Mouse (Mus musculus) midbrain, embryonic 12.5 days (tissue): ENCODE measurements around the gene Gkap1. TPM values are rescaled to one million over a fixed set of nuclear protein-coding genes. Genes with fewer than 3 reads are reported as not detected.

Experiments
- ATAC-seq: fragments of 200-750 bp; cut with Nextera tagmentation; 2 replicates; pipeline ENCODE4 v1.8.0; 2017; ENCODE audit warnings: low read depth, moderate TSS enrichment, moderate library complexity; ENCODE audit not compliant: low FRiP score
- H3K27ac ChIP-seq: fragments of 300-500 bp; sonication (generic); replicated peaks from 2 replicates; pipeline ENCODE4 v1.5.1; 2016; ENCODE audit warnings: mild to moderate bottlenecking
- H3K27me3 ChIP-seq: fragments of 300-500 bp; sonication (generic); 2 replicates; pipeline ENCODE4 v1.6.1; 2016; ENCODE audit warnings: mild to moderate bottlenecking
- H3K36me3 ChIP-seq: fragments of 300-500 bp; sonication (generic); 2 replicates; pipeline ENCODE4 v1.6.1; 2016
- H3K4me1 ChIP-seq: fragments of 300-500 bp; sonication (generic); 2 replicates; pipeline ENCODE4 v1.6.1; 2016
- H3K4me2 ChIP-seq: fragments of 300-500 bp; sonication (generic); replicated peaks from 2 replicates; pipeline ENCODE4 v1.6.1; 2016; ENCODE audit warnings: mild to moderate bottlenecking, moderate library complexity
- H3K4me3 ChIP-seq: fragments of 300-500 bp; sonication (generic); 2 replicates; pipeline ENCODE4 v1.5.1; 2016; ENCODE audit warnings: mild to moderate bottlenecking
- H3K9ac ChIP-seq: fragments of 300-500 bp; sonication (generic); replicated peaks from 2 replicates; pipeline ENCODE4 v1.6.1; 2016; ENCODE audit warnings: mild to moderate bottlenecking, moderate library complexity
- H3K9me3 ChIP-seq: fragments of 300-500 bp; sonication (generic); 2 replicates; pipeline ENCODE4 v1.6.1; 2016; ENCODE audit warnings: mild to moderate bottlenecking
- WGBS: fragments of 180-500 bp; shearing (Covaris S2); methylation state at CpG from one replicate; pipeline ENCODE4 v1.1.7; 2016; 5-methylcytosine and 5-hydroxymethylcytosine counted together
- polyA plus RNA-seq: library from polyadenylated mRNA; unstranded; fragments of >200 nt; fragmentation: Nextera tagmentation; extraction: Ambion mirVana; gene quantifications from 2 replicates; pipeline ENCODE4 v1.2.1, GENCODE M21; 2016

Gkap1 gene
- polyA plus RNA-seq, 1 experiment from 2014 or later, result 36.2 TPM

DNA sequence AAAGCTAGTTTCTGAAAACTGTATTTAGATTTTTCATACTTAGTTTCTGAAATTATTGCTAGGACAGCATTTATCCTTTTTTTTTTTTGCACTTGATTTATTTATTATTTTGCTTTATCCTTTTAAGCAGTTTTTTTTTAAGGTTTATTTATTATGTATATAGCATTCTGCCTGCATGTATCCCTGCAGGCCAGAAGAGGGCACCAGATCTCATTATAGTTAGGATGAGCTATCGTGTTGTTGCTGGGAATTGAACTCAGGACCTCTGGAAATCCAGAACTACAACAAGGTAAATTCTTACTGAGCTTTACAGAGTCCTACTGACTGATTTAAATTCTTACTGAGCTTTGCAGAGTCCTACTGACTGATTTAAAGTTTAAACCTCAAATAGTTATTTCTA lies 22.2 kb downstream of the Gkap1 start:
- 95% methylated on average over 1 of the region's 1 CpGs for WGBS
- no peaks in the 10 kb centered on the region for H3K4me1 ChIP-seq
- H3K4me3 ChIP-seq, result no peak overlapping the region
- no peak for ATAC-seq
- H3K36me3 ChIP-seq, result peaks cover 36% of the 10 kb centered on the region
- no peak overlapping the region for H3K9ac ChIP-seq
- H3K27me3 ChIP-seq, result no peaks in the 10 kb centered on the region
- no peak overlapping the region for H3K27ac ChIP-seq
- no peak overlapping the region for H3K4me2 ChIP-seq
- H3K9me3 ChIP-seq, result no peaks in the 10 kb centered on the region

DNA sequence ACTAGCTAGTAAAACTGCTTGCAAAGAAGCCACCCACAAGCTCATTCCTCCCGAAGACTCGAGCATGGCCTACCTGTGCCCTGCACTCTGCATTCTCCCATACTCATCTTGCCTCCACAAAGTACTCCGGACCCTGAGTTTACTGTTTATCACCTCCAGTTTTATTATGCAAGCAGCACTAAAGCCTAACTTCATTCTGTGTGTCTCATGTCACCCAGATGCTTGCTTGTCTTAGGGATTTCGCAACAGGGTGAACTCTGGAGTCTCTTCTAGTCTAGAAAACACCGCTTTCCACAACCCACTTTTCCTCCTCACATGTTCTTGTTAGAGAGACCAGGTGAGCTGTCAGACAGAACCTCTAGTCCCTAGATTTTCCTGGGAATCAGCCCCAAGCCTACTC lies 26.5 kb downstream of the Gkap1 start:
- H3K27me3 ChIP-seq, result no peaks in the 10 kb centered on the region
- peaks cover 23% of the 10 kb centered on the region for H3K36me3 ChIP-seq
- H3K9ac ChIP-seq, result no peak overlapping the region
- H3K4me1 ChIP-seq, result no peaks in the 10 kb centered on the region
- H3K4me3 ChIP-seq, result no peak overlapping the region
- H3K9me3 ChIP-seq, result no peaks in the 10 kb centered on the region
- H3K4me2 ChIP-seq, result no peak overlapping the region
- H3K27ac ChIP-seq, result no peak overlapping the region
- no peak for ATAC-seq
- 93% methylated on average over 5 of the region's 5 CpGs for WGBS

DNA sequence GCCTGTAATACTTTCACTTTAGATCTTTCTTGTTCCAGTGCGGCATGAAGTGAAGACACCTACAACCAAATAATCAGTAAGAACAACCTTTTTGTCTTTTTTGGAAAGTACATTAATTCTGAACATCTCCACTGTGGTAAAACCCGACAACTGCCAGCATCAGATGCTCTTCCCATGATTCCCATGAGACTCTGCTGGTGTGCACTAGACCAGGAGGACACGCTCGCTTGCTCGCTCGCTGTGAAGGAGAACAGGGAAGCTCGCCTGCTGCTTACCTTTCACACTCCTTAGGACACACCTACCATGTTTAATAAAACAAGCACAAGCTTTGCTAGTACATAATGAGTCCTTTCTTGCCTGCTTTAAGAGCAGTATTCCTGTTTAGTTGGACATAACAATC lies 39.0 kb downstream of the Gkap1 start:
- no peak for ATAC-seq
- no peak overlapping the region for H3K4me2 ChIP-seq
- no peak overlapping the region for H3K9ac ChIP-seq
- H3K9me3 ChIP-seq, result no peaks in the 10 kb centered on the region
- no peak overlapping the region for H3K4me3 ChIP-seq
- WGBS, result 90% methylated on average over 7 of the region's 7 CpGs
- no peaks in the 10 kb centered on the region for H3K27me3 ChIP-seq
- no peak overlapping the region for H3K27ac ChIP-seq
- H3K4me1 ChIP-seq, result no peaks in the 10 kb centered on the region
- H3K36me3 ChIP-seq, result peaks cover 15% of the 10 kb centered on the region

DNA sequence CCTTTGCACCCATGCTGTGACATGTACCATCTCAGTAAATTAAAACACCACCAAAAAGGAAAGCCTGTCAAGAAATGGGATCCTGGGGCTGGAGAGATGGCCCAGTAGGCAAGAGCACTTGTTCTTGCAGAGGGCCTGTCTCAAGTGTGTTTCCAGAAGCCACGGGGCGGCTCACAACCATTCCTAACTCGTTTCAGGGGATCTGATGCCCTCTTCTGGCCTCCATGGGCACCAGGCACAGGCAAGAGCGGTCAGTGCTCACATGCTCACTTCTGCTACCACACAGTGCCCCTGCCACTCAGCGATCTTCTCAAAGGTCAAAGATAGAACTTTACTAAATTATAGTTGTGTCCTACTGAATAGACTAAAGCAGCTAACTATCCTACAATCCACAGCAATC lies 42.9 kb downstream of the Gkap1 start:
- Histone ChIP-seq H3K4me2 (no peak overlapping the region), H3K9ac (no peak overlapping the region), H3K4me1 (no peaks in the 10 kb centered on the region), H3K27me3 (no peaks in the 10 kb centered on the region), H3K27ac (no peak overlapping the region), H3K4me3 (no peak overlapping the region), H3K36me3 (peaks cover 15% of the 10 kb centered on the region), H3K9me3 (no peaks in the 10 kb centered on the region)
- WGBS, result 47% methylated on average over 5 of the region's 5 CpGs
- no peak for ATAC-seq

DNA sequence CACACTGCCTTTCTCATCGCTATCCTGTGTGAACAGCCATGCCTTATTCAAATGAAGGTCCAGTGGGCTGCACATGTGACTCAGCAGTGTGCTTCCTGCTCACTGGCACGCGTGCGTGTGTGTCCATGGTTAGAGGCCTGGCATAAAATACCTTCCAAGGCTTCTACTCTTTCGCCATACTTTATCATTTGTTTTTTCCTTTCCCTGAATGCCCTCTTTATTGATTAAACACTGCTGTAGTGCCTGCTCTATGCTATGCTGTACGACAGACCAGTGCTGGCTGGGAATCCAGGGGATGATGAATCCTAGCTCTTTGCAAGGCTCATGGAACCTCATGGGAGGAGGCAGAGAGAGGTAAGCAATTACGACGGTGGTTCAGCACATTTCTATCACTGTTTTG lies 43.4 kb downstream of the Gkap1 start:
- ATAC-seq, result no peak
- Histone ChIP-seq H3K27me3 (no peaks in the 10 kb centered on the region), H3K9ac (no peak overlapping the region), H3K27ac (no peak overlapping the region), H3K9me3 (no peaks in the 10 kb centered on the region), H3K4me1 (no peaks in the 10 kb centered on the region), H3K4me2 (no peak overlapping the region), H3K4me3 (no peak overlapping the region), H3K36me3 (peaks cover 15% of the 10 kb centered on the region)
- 89% methylated on average over 8 of the region's 8 CpGs for WGBS

DNA sequence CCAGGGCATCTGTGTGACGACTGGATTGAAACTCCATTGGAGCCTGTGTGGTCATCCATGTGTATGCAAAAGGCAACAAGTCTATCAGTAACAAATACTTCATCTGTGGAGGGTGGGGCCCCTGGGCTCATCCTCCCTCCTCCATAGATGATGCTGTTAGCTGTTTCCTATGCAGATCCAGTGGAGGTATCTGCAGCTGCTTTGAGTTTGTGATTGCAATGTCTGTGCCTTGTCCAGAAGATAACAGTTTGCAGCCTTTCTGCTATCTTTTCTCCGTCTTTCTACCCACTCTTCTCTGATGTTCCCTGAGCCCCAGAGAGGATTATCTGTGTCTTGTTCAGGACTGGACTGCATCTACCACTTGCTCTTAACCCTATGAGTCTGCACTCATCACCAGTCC lies 46.9 kb downstream of the Gkap1 start:
- no peaks in the 10 kb centered on the region for H3K27me3 ChIP-seq
- no peak overlapping the region for H3K9ac ChIP-seq
- 86% methylated on average over 2 of the region's 2 CpGs for WGBS
- no peak for ATAC-seq
- H3K36me3 ChIP-seq, result 0 out of 2 replicates have a peak, but pooled peaks cover 5% of the 10 kb centered on the region
- 0 out of 2 replicates have a peak, but pooled peaks cover 4% of the 10 kb centered on the region for H3K9me3 ChIP-seq
- H3K4me2 ChIP-seq, result no peak overlapping the region
- no peak overlapping the region for H3K4me3 ChIP-seq
- H3K4me1 ChIP-seq, result no peaks in the 10 kb centered on the region
- H3K27ac ChIP-seq, result no peak overlapping the region

DNA sequence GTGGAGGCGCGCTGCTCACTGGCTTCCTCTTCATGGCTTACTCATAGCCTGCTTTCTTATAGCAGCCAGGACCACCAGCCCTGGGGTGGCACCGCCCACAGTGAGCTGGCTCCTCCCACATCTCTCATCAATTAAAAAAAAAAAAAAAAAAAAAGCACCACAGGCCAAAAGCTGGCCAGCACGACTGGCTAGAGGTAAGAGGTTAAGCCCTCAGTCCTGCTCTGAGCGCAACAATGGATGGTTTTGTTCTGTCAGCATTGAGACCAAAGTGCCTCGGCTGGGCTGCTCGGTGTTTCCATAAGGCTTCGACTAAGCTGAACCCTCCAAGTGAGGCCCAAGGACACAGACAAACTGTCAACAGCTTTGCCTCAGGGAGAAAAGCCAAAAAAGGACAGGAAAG lies 49.8 kb downstream of the Gkap1 start:
- no peak for ATAC-seq
- Histone ChIP-seq H3K27ac (no peak overlapping the region), H3K9ac (no peak overlapping the region), H3K36me3 (no peaks in the 10 kb centered on the region), H3K27me3 (no peaks in the 10 kb centered on the region), H3K9me3 (0 out of 2 replicates have a peak, but pooled peaks cover 4% of the 10 kb centered on the region), H3K4me1 (no peaks in the 10 kb centered on the region), H3K4me2 (no peak overlapping the region), H3K4me3 (no peak overlapping the region)
- WGBS, result 53% methylated on average over 8 of the region's 8 CpGs

DNA sequence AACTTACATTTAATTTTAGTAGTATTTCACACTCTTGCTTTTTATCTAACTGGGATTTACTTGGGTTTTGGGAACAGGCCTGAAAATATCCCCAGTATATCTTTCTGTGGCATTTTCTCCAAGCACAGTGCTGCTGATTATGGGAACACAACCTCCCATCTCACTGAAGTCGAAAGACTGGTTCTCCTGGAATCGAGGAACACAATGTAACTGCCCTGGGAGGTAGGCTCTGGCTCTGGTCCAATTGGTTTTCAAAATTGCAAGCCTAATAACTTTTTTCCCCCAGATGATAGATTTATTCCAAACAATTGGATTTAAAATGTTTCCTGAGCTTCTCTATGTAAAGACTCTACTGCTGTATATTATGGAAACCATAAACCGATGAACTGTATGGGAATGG lies 55.3 kb downstream of the Gkap1 start:
- H3K9ac ChIP-seq, result no peak overlapping the region
- H3K27ac ChIP-seq, result no peak overlapping the region
- no peaks in the 10 kb centered on the region for H3K4me1 ChIP-seq
- no peak overlapping the region for H3K4me2 ChIP-seq
- no peak for ATAC-seq
- no peaks in the 10 kb centered on the region for H3K27me3 ChIP-seq
- H3K36me3 ChIP-seq, result no peaks in the 10 kb centered on the region
- no peaks in the 10 kb centered on the region for H3K9me3 ChIP-seq
- H3K4me3 ChIP-seq, result no peak overlapping the region
- 91% methylated on average over 3 of the region's 3 CpGs for WGBS

DNA sequence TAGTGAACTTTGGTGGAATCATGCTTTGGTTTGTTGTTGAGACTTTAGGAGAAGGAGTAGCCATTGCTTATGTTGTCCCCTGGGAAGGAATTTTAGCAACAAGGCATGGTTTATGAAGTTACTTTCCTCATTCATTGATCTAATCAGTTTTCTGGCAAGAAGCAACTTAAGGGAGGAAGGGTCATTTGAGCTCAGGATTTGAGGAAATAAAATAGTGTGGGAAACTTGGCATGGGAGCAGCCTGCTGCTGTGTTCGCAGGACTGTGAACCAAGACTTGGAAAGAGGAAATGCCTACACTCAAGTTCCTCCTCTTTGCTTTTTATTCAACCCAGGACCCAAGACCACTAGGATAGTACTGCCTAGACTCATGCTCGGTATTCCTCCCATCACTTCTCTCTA lies 58.0 kb downstream of the Gkap1 start:
- H3K9ac ChIP-seq, result no peak overlapping the region
- no peaks in the 10 kb centered on the region for H3K27me3 ChIP-seq
- no peak overlapping the region for H3K4me3 ChIP-seq
- no peak for ATAC-seq
- H3K9me3 ChIP-seq, result no peaks in the 10 kb centered on the region
- no peak overlapping the region for H3K27ac ChIP-seq
- H3K36me3 ChIP-seq, result no peaks in the 10 kb centered on the region
- H3K4me2 ChIP-seq, result no peak overlapping the region
- H3K4me1 ChIP-seq, result peaks cover 17% of the 10 kb centered on the region
- 93% methylated on average over 2 of the region's 2 CpGs for WGBS

DNA sequence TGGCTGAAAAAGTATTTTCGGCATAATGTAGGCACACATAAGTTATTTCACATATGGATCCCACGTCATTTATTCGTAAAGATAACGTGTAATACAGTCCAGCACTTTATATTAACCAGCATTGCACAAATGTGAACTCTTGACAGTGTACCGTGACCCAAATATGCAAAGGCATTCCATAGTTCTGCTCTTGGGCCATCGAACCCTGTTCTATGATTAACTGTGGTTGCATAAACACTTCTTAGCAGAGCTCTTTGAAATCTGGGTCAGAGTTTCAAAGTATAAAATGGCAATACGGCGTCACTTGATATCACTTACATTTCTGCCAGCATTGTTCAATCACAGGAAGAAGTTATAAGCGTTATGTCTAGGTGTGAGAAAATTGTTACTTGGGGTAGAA lies 59.1 kb downstream of the Gkap1 start:
- Histone ChIP-seq H3K27me3 (no peaks in the 10 kb centered on the region), H3K36me3 (no peaks in the 10 kb centered on the region), H3K4me3 (peak overlapping the region; percentile 88), H3K27ac (no peak overlapping the region), H3K9ac (no peak overlapping the region), H3K9me3 (no peaks in the 10 kb centered on the region), H3K4me2 (peak overlapping the region; percentile 83), H3K4me1 (peaks cover 23% of the 10 kb centered on the region)
- 93% methylated on average over 9 of the region's 9 CpGs for WGBS
- ATAC-seq, result no peak

DNA sequence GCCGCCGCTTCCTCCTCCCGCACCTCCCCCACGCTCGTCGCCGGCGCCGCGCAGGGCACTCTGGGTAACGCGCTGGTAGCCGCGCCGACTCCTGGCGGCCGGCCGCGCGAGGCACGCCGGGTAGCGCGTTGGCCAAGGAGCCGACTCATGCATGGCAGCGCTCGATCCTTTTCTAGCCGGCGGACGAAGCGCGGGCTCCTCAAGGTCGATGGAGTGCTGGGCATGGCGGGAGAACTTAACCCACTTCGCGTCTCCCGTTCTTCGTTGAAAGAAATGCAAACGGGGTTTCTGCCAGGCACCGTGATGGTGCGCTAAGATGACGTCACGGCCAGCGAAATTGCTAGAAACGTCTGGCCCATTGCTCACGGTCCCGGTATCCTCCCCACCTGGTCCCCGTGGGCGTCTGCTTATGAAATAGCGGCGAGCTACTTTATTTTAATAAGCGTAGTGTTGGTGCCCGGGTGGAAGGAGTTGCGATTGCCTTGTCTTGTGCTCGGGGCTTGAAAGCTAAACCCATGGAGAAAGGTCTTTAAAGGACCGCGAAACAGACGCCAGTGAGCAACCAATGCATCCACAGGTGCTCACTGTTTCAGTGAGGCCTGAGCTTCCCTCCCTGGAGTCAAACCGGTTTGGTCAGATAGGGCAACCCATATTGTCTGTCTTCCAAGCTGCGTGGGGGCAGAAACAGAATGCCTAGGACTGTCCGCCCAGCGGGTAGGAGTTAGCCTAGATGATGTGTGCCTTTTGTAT lies 59.7 kb downstream of the Gkap1 start, which contains the start of gene Ubqln1:
Gene Ubqln1 (minus strand): TSS at position 62 of the 750 bp plus-strand sequence.
- ATAC-seq, result peak; percentile 92
- H3K4me2 ChIP-seq, result peak within 1 kb of the TSS; percentile 83
- no peaks in the 10 kb centered on the region for H3K27me3 ChIP-seq
- peaks cover 23% of the 10 kb centered on the region for H3K4me1 ChIP-seq
- H3K9me3 ChIP-seq, result no peaks in the 10 kb centered on the region
- peak within 1 kb of the TSS; percentile 84 for H3K27ac ChIP-seq
- H3K9ac ChIP-seq, result peak within 1 kb of the TSS; percentile 96
- H3K4me3 ChIP-seq, result peak within 1 kb of the TSS; percentile 88
- WGBS, result 3% methylated on average over 59 of the region's 62 CpGs
- no peaks in the 10 kb centered on the region for H3K36me3 ChIP-seq

DNA sequence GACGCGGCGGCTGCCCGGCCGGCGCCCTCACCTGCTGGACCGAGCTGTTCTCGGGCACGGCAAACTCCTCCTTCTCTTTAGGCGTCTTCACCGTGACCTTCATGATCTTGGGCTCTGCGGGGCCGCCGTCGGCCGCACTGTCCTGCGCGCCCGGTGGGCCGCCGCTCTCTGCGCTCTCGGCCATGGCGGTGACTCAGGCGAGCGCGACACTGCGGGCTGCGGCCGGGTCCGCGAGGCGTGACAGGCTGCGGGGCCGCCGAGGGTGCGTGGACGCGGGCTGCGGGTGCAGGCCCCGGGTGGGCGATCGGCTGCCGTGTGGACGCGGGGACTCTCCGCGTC lies 60.3 kb downstream of the Gkap1 start:
- Histone ChIP-seq H3K27me3 (no peaks in the 10 kb centered on the region), H3K4me2 (peak overlapping the region; percentile 83), H3K27ac (peak overlapping the region; percentile 84), H3K4me1 (peaks cover 23% of the 10 kb centered on the region), H3K9me3 (no peaks in the 10 kb centered on the region), H3K9ac (peak overlapping the region; percentile 96), H3K4me3 (peak overlapping the region; percentile 88), H3K36me3 (no peaks in the 10 kb centered on the region)
- ATAC-seq, result peak; percentile 90
- WGBS, result under 1% methylated on average over 45 of the region's 48 CpGs
